Mouse (Mus musculus) neural tube, embryonic 14.5 days (tissue): ENCODE data around the gene Prpmp5. TPM values are rescaled to one million over a fixed set of nuclear protein-coding genes. Genes with fewer than 3 reads are reported as not detected.
"Not testable (repeated sequence)": the region's sequence is repeated elsewhere in the genome, so short reads cannot be mapped to it uniquely, and the experiment has no call there.

ENCODE experiments used
- ATAC-seq: fragments of 200-750 bp; cut with Nextera tagmentation; 2 replicates; pipeline ENCODE4 v1.8.0; 2017; ENCODE audit warnings: low read depth, mild to moderate bottlenecking, moderate TSS enrichment, moderate library complexity
- H3K27ac ChIP-seq: fragments of 300-500 bp; sonication (generic); 2 replicates; pipeline ENCODE4 v1.5.1; 2014; ENCODE audit warnings: low read depth, mild to moderate bottlenecking, control low read depth, low read length, moderate library complexity, mixed read lengths
- H3K27me3 ChIP-seq: fragments of 300-500 bp; sonication (generic); 2 replicates; pipeline ENCODE4 v1.6.1; 2014; ENCODE audit warnings: low read length; ENCODE audit not compliant: control insufficient read depth, insufficient read depth
- H3K36me3 ChIP-seq: fragments of 300-500 bp; sonication (generic); 2 replicates; pipeline ENCODE4 v1.6.1; 2014; ENCODE audit warnings: low read length, mixed read lengths; ENCODE audit not compliant: control insufficient read depth, insufficient read depth
- H3K4me1 ChIP-seq: fragments of 300-500 bp; sonication (generic); 2 replicates; pipeline ENCODE4 v1.6.1; 2014; ENCODE audit warnings: low read length; ENCODE audit not compliant: control insufficient read depth, insufficient read depth
- H3K4me2 ChIP-seq: fragments of 300-500 bp; sonication (generic); 2 replicates; pipeline ENCODE4 v1.6.1; 2014; ENCODE audit warnings: mild to moderate bottlenecking, low read depth, low read length, control low read depth
- H3K4me3 ChIP-seq: fragments of 300-500 bp; sonication (generic); 2 replicates; pipeline ENCODE4 v1.5.1; 2014; ENCODE audit warnings: low read depth, low read length, control low read depth, mixed read lengths
- H3K9ac ChIP-seq: fragments of 300-500 bp; sonication (generic); replicated peaks from 2 replicates; pipeline ENCODE4 v1.6.1; 2014; ENCODE audit warnings: low read depth, mild to moderate bottlenecking, control low read depth, low read length, mixed read lengths
- H3K9me3 ChIP-seq: fragments of 300-500 bp; sonication (generic); 2 replicates; pipeline ENCODE4 v1.6.1; 2016; ENCODE audit warnings: low read length; ENCODE audit not compliant: control insufficient read depth
- WGBS: fragments of 180-500 bp; shearing (Covaris S2); extraction: QIAGEN DNeasy Blood & Tissue Kit; methylation state at CpG from one replicate; pipeline ENCODE4 v1.1.7; 2014; 5-methylcytosine and 5-hydroxymethylcytosine counted together
- polyA plus RNA-seq: library from polyadenylated mRNA; unstranded; fragments of >200 nt; fragmentation: Nextera tagmentation; extraction: Ambion mirVana; gene quantifications from 2 replicates; pipeline ENCODE4 v1.2.1, GENCODE M21; 2014

Prpmp5 gene
- polyA plus RNA-seq: not detected in 2 replicates

DNA sequence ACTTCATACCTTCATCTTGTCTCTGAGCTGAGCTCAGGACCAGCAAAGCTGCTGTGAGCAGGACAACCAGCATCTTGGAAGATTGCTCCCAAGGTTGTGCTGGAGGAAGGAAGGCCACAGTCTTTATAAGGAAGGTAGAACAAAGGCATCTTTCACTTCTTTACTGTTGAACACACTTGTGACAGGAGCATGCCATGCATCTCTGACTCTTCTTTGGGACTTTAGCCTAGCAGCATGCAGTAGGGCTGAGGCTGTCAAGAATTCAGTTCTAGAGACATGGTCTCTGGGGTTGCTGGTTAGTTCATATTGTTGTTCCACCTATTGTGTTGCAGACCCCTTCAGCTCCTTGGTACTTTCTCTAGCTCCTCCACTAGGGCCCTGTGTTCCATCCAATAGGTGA, at the start of gene Prpmp5:
Gene Prpmp5 (minus strand): TSS at position 101 of the 400 bp plus-strand sequence.
- H3K27me3 ChIP-seq, H3K4me3 ChIP-seq, H3K9ac ChIP-seq, H3K36me3 ChIP-seq, H3K9me3 ChIP-seq, H3K4me2 ChIP-seq, H3K4me1 ChIP-seq, ATAC-seq, H3K27ac ChIP-seq: not testable (repeated sequence)

DNA sequence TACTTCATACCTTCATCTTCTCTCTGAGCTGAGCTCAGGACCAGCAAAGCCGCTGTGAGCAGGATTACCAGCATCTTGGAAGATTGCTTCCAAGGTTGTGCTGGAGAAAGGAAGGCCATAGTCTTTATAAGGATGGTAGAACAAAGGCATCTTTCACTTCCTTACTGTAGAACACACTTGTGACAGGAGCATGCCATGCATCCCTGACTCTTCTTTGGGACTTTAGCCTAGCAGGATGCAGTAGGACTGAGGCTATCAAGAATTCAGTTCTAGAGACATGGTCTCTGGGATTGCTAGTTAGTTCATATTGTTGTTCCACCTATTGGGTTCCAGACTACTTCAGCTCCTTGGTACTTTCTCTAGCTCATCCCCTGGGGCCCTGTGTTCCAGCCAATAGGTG, 49.5 kb upstream of the Prpmp5 start, which contains the start of gene Gm8882:
Gene Gm8882 (minus strand): TSS at position 101 of the 400 bp plus-strand sequence.
- 86% methylated on average over 1 of the region's 1 CpGs for WGBS
- H3K4me3 ChIP-seq, ATAC-seq, H3K4me2 ChIP-seq, H3K27ac ChIP-seq, H3K27me3 ChIP-seq, H3K36me3 ChIP-seq, H3K9me3 ChIP-seq, H3K4me1 ChIP-seq, H3K9ac ChIP-seq: not testable (repeated sequence)

Other genes with a start within 250 kb of the Prpmp5 start
- not detected in 2 replicates for gene Prb1, start 104.2 kb downstream of the Prpmp5 start, polyA plus RNA-seq
- gene Gm8882, start 49.4 kb upstream of the Prpmp5 start, polyA plus RNA-seq: not detected in 2 replicates